Mouse (Mus musculus) ovary, postnatal 36 days (tissue): Measurements from ENCODE around the gene Ncor2.
A peak's percentile ranks its signal among the peaks of the same experiment; 100 is the strongest.

Source experiments
- DNase-seq: peaks from one replicate; pipeline ENCODE4 v3.0.0; 2022; ENCODE audit warnings: low spot score, mixed read lengths

Gene Ncor2

DNA sequence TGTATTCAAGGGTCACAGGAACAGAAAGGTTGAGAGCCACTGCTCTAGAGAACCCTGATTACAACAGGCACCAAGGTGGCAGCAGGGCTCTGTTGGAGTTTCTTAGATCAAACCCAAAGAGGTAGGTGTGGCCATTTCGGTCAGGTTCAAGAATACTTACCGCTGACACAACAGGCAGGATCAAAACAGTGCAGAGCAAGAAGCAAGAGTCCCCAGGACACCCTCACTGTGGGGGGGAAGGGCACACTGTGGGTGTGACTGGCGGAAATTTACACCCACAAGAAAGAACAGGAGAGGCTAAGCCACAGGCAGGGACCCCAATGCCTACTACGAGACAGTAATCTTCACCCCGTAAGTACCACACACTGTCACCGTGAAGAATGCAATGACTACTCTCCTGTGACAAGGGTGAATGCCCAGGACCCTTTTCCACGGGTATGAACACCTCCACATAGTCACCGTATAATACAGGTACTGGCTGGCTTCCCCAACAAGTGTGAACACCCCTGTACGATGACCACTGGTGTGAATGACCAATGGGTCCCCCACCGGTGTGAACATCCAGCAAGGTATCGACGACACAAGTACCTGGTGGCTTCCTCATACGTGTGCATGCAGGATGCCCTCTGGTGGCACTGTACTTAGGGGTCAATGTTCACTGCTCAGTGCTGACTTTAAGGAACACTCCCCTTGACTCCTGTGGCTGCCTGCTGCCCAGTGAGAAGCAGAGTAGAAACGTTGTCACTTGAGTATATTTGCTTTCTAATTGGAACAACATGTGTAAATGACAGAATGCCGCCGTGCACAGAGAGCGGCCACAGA lies 162.4 kb downstream of the Ncor2 start:
- no peak for DNase-seq

DNA sequence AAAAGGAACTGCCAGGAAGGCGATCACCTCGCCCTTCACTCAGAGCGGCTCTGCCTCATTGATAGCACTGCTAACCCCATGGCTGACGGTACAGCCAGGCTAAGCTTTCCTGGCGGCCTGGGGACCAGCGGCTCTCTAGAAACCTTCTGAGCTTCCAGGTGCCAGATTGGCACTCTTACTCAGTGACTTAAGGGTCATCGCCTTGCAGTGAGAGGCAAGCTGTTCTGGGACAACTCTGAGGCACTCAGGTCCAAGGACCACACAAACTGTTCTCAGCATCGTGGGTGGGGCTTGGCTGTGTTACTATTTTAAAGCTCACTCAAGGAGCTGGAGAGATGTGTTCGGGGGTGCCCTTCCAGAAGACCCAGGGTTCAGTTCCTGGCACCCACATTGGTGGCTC lies 163.4 kb downstream of the Ncor2 start:
- DNase-seq = no peak

DNA sequence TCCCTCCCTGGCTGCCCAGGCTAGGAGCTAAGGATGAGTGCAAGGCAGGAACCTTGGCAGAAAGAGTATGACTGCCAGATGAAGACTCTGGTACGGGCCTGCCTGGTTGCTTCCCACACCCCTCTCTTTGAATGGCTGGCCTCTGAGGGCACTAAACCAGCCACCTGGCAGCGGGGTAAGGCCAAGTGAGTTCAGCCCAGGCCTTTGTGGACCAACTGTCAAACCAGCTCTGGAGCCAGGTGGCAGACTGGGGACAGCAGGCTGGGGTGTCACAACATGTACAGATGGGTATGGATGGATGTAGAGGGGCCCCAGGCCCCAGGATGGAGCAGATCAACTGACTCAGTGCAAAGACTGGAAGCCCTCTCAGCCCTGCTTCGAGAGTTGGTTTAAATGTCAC lies 164.0 kb downstream of the Ncor2 start:
- DNase-seq = no peak

DNA sequence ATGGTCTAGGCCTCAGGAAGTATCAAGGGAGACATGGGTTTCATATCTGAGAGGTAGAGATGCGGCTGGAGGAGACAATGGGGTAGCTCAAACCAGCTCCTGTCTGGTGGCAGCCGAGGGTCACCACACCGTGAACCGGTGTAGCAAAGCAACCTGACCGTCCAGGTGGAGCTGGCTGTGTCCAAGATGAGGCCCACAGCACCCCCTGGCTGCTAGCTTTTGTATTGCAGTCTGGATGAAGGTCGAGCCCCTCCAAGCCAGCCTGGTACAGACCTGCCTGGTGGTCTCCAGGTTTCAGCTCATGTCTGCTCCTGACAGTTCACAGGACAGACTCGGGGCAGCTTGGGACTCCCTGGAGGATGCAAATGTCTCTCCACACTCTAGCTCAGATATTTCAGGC lies 164.5 kb downstream of the Ncor2 start:
- peak; percentile 51 for DNase-seq

DNA sequence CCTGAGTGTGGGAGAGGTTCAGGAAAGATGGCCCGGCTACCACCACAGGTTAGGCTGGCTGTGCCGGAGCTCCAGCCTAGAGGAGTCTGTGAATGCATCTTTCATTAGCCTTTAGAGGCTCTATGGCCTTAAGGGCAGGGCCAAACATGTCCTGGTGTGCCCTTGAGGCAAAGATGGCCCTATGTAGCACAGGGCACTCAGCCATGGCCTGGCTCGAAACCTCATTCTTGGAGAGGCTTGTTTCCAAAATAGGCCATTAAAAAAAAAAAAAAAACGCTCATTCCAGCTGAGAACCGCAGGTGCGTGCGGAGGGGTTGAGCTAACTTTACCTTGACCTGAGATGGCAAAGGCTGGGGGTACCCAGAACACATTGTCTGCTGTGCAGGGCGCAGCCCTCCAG lies 167.4 kb downstream of the Ncor2 start:
- DNase-seq = no peak

DNA sequence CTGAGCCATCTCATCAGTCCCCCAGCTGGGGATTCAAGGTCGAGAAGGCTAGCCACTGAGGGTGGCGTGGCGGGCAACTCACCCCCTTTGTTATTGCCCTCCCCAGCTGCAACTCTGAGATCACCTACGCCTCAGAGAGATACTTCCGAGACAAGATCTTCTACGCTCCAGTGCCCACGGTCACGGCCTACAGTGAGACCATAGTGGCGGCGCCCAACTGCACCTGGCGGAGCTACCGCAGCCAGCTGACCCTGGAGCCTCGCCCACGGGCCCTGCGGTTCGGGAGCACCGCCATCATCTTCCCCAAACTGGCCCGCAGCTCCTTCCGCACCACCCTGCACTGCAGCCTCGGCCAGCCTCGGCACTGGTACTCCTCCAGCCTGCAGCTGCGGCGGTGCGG lies 167.9 kb downstream of the Ncor2 start:
- DNase-seq = no peak

DNA sequence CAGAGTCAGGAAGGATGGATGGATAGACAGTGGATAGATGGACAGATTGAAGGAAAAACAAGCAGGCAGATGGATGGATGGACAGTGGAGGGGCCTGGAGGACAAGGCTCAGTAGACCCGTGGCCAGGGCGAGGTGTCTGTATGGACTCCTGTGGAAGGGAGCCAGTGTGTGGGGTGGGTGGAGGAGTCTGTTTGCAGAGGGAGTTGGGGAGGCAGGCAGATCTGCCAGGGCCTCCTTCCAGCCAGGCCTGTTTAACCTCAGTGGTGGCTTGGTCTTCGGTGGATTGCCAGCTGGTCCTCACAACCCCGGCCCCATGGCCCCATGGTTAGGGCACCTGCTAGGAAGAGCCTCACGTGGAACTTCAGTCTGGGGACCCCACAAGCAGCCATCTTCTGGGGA lies 172.1 kb downstream of the Ncor2 start:
- DNase-seq = no peak

DNA sequence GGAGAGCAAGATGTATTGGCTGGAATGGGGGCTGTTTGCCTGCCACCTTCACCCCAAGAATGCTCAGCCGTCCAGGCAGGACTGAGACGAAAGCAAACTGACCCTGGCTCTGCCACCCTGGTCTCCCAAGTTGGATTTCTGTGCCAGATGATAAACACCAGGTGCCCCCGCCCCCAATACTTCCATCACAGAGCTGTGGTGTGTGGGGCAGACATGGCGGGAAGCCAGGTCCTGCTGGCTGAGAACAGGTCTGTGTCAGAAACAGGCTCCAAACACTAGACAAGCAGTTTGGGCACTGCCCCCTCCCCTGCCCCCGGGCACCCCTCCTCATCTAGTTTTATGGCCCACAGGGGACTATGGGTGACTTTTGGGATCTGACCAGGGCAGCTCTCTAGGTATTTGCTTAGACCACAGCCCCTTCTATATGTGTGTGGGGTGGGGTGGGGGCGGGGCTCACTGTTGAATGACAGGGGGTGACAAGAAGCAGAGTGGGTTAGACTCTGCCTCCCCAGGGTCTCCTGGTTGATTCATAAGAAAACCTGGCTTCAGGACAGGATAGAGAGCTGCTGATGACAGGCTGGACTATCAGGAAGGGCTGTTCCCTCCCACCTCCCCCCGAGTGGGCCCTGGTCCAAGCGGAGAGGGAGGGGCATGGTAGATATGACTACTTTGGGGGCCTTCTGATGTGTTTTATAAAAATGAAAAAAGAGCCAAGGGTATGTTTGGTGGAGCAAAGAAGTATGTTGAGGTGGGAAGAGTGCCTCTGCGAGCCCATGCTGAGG lies 173.0 kb downstream of the Ncor2 start:
- peak; percentile 41 for DNase-seq

DNA sequence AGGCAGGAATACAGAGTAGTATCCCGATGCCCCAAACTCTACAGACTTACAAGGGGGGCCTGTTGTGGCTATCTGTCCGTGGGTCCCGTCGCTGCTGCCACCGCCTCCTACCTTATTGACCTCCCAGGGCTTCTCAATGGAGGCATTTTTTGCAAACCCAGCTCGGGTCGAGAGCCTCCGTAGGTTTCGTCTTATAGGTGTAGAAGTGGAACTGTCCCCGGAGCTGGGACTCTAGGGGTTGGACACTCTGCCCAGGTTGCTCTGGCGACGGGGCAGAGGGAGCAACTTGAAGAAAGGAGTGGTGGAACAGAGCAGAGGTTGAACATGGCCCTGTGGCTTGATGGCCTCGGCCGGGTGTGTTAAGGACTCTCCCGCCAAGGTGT lies 175.2 kb downstream of the Ncor2 start:
- no peak for DNase-seq

DNA sequence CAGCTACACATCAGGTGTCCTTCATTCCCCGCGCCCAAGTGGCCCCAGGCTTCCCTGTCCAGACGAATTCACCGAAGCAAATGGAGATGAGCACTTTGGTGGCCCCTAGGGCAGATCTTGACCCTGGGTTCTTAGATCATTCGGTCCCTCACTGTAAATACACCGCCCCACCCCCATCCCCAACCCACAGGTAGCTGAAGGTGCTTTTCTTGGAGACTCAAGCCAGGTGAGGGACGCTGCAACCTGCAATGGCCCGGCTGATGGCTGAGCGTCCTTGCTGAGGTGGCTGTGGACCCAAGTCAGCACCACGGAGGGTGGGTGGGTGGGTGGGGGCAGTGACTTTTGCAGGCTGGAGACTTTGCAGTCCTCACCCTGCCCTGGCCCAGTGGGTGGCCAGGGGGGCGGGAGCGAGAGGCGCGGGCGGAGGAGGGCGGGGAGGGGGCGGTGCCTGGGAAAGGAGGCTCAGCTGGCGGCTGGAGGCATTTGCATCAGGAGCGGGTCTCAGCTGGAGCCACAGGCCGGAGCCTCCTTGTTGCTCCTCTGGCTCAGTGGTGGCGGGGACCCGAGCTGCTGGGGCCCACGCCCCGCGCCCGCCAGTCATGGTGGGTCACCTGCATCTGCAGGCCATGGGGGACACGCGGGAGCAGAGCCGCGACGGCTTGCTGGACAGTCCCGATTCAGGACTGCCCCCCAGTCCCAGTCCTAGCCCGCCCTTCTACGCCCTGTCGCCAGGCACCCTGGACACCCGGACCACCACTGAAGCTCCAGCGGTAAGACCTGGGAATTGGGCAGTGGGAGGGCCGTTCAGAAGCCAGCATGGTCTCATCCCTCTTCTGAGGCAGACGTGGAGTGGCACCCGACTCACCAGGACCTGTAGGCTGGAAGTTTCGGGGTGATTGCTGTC lies 175.8 kb downstream of the Ncor2 start, which contains the start of gene Rflna:
Gene Rflna (plus strand): TSS at position 253 of the 904 bp plus-strand sequence.
- DNase-seq = peak; percentile 55

DNA sequence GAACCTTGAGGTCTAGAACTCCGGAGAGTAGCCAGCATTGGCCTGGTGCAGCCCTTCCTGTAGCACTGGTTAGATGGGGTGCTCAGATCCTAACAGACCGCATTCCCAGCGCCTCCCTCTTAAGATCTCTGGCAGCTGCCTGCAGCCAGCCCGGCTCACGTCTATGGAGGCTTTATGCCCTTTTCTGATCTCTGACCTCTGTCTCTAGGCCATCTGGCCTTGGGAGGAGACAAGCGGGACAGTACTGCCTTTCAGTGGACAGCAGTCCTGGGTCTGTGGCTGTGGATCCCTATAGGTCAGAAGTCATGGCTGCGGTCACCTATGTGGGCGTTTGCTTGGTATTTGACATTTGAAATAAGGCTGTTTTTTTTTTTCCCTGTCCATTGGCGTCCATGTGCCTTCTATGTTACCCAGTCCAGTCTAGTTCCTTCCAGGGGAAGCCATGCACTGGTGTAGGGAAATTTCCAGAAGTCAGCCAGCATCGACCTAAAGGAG lies 178.2 kb downstream of the Ncor2 start:
- no peak for DNase-seq

DNA sequence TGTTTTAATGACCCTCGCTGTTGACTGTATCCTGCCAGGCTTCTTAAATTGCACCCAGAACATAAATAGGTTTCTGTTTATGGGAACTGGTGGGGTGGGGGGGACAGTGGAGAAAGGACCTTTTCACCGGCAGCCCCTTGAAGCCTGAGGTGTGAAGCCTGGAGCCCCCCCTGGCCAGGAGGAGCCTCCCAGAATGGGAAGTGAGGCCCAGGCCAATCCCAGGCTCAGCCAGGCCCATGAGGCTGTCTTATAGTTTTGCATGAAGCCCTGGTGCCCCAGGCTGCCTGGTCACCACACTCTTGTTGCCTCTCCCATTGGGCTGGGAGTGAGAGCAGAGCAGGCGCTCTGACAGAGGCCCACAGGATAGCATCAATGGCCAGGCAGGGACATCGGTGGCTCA lies 181.1 kb downstream of the Ncor2 start:
- no peak for DNase-seq

DNA sequence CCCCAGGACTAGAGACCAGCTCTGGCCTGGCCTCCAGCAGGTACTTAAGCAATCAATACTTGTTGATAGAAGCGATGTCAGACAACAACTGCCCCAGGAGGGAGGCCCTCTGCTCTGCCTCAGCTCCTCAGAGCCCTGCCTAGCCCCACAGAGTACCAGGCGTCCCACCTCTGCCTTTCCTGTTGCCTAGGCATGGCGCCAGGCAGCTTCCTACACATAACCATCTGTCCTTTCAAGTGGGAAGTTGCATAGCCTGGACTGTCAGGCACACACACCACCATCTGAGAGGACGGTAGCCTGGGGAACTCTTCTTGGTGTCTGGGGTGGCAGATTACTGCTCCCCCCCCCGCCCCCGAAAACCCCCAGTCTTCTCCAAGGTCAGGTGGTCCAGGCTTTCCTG lies 182.2 kb downstream of the Ncor2 start:
- DNase-seq = no peak

DNA sequence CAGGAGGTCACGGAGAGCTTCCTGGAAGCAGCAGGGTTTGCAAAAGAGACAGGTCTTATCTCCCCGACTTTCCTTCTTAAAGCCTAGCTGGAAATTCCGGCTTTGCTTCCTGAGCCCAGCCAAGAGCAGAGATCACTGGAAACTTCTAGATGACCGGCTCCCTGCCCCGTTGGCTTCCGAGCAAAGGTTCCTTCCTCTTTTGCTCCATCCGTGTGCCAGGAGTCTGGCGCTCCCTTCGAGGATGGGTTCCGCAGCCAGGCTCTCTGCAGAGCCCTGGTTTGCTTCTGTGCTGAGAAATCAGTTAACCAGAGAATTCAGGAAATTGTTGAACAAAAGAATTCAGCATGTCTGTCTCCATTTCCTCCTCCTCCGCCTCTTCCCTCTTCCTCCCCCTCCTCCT lies 186.1 kb downstream of the Ncor2 start:
- no peak for DNase-seq

DNA sequence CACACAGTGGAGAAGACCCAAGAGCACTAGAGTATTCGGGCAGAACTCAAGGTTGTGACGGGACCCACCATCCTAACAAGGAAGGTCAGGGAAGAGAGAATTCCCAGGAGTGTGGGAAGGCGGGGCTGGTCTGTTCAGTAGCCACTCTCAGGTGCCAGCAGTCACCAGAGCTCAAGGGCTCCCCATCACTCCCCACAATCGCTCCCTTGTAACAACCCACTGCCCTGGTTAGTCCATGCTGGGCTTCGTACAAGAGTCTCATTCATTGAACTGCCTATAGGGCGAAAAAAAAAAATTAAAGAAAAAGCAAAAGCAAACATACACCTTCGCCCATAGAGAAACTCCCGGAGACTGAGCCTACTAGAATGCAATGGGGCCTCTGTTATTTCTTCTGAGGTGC lies 186.7 kb downstream of the Ncor2 start:
- no peak for DNase-seq

DNA sequence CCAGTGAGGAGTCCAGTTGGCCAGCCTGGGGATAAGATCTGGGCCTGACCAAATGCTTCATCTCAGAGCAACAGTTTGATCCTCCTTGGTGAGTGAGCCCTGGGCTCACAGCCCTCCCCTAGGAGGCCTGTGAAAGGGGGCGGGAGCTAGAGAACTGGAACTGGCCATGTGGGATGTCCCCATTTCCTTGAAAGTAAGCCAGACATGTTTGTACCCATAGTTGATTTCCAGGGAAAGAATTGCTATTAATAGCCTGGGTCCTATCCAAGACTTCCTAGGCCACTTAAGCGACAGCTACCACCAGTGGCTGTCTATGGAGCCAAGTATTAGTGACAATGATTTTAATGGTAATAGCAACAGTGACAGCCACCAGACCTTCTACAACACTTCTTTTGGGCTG lies 189.3 kb downstream of the Ncor2 start:
- no peak for DNase-seq

DNA sequence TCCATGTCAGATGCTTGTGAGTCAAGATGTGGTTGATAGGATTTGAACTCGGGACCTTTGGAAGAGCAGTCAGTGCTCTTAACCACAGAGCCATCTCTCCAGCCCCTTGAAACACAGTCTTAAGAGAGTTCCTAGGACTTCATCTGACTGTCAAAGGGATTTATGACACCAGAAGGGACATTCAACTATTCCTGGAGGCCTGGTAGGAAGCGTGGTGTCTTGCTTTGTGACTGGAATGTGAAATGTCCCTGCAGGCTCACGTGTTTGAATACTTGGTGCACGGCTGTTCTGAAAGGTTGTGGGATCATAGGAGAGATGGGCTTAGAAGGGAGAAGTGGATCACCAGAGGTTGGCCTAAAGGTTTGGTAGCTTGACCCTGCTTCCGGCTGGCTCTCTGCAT lies 192.4 kb downstream of the Ncor2 start:
- no peak for DNase-seq

DNA sequence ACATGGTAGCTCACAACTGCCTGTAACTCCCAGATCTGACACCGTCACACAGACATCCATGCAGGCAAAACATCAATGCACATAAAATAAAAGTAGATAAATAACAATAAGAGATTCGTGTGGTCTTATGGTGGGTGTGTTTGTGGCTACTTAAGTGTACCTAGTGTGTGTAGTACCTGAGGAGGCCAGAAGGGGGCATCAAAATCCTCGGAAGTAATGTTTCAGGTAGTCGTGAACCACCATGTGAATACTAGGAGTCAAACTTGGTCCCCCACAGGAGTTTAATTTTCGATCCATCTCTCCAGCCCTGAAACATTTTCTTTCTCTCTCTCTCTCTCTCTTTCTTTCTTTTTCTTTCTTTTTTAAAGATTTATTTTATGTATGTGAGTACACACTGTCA lies 192.8 kb downstream of the Ncor2 start:
- no peak for DNase-seq

DNA sequence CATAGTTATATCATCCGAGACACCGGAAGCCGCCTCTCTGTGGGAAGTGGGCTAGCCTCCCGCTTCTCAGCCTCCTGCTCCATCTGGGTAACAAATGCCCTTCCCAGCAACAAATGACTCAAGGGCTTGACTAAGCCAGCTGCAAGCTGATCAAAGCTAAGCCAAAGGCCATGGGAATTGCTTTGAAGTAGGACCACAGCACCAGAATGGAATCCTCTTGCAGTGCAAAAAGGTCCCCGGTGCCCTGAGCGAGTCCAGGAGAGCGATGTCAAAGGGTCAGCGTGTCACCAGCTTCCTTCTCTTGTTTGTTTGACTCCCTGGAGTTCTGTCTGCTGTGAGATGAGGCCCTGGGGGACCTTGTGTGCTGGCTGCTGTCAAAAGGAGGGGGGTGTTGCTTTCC lies 209.2 kb downstream of the Ncor2 start:
- DNase-seq = no peak
